Comparison of ENCODE assay signal across 10 mouse cellular contexts in genomic region chr14:121566794-121567201, GRCm38 (mm10).
DNase-seq lines count a peak whose midpoint lies in the region; ATAC-seq lines count a peak whose summit lies in the region.
"Had no signal": no experiment of that assay in that cellular context is flagged by ENCODE, and none has a peak within 500 bp of the region (broad histone marks: within the 10 kb centered on the region; RNA-seq: fewer than 3 reads in every experiment).

No protein-coding gene starts in this region.

- DNase-seq in frontal cortex, postnatal 25 days (ENCODE audit: low spot score in 2 of 2), result no peak
- DNase-seq in limb, embryonic 11.5 days (ENCODE audit: low spot score), result no peak
- peak; percentile 45 for DNase-seq in right cerebral cortex, postnatal 14 days
- no peak for DNase-seq in spleen, postnatal 36 days (ENCODE audit: low spot score in 2 of 2)
- no peak for DNase-seq in urinary bladder, postnatal 25 days (ENCODE audit: low spot score)
- no peak for DNase-seq in cerebellum, adult 11 months
- DNase-seq: kidney, postnatal 25 days had no signal

- peak overlapping the region; percentile 26; the same call in 1 of the 2 replicates for H3K4me2 ChIP-seq in hindbrain, embryonic 12.5 days (replicated peaks)
- H3K4me2 ChIP-seq in limb, embryonic 11.5 days (ENCODE audit: low read depth, severe bottlenecking), result no peak overlapping the region

- 9% methylated on average over 9 of the region's 9 CpGs for WGBS in hindbrain, embryonic 12.5 days
- 50% methylated on average over 9 of the region's 9 CpGs for WGBS in limb, embryonic 11.5 days

- 0 out of 2 replicates have a peak overlapping the region, but pooled peaks have one; percentile 7 for H3K27ac ChIP-seq in hindbrain, embryonic 12.5 days
- no peak overlapping the region for H3K27ac ChIP-seq in limb, embryonic 11.5 days (replicated peaks; ENCODE audit: low read depth, low read length)

- H3K27me3 ChIP-seq in hindbrain, embryonic 12.5 days, result peaks cover 3% of the 10 kb centered on the region; the same call in 1 of the 2 replicates
- no peaks in the 10 kb centered on the region for H3K27me3 ChIP-seq in limb, embryonic 11.5 days (ENCODE audit: control insufficient read depth, insufficient read depth, low read length)

- H3K4me3 ChIP-seq in hindbrain, embryonic 12.5 days, result no peak overlapping the region
- no peak overlapping the region for H3K4me3 ChIP-seq in limb, embryonic 11.5 days (ENCODE audit: low read depth, low read length)
- H3K4me3 ChIP-seq: erythroblast, embryonic 14.5 days had no signal

- ATAC-seq in frontal cortex, adult (ENCODE audit: low TSS enrichment), result peak; percentile 86
- ATAC-seq in hindbrain, embryonic 12.5 days (ENCODE audit: low FRiP score), result peak; percentile 83
- ATAC-seq in limb, embryonic 11.5 days (ENCODE audit: insufficient number of reproducible peaks, low FRiP score, low TSS enrichment, low read depth), result peak; percentile 32; the same call in 1 of the 2 replicates

- peaks cover 29% of the 10 kb centered on the region for H3K4me1 ChIP-seq in hindbrain, embryonic 12.5 days
- H3K4me1 ChIP-seq in limb, embryonic 11.5 days (ENCODE audit: control insufficient read depth, insufficient read depth, low read length), result peaks cover 23% of the 10 kb centered on the region

- H3K9ac ChIP-seq in hindbrain, embryonic 12.5 days, result no peak overlapping the region
- no peak overlapping the region for H3K9ac ChIP-seq in limb, embryonic 11.5 days (ENCODE audit: low read length)

- H3K36me3 ChIP-seq in hindbrain, embryonic 12.5 days, result no peaks in the 10 kb centered on the region
- no peaks in the 10 kb centered on the region for H3K36me3 ChIP-seq in limb, embryonic 11.5 days (ENCODE audit: control insufficient read depth, insufficient read depth, low read length)

- no peaks in the 10 kb centered on the region for H3K9me3 ChIP-seq in hindbrain, embryonic 12.5 days (replicated peaks)
- no peaks in the 10 kb centered on the region for H3K9me3 ChIP-seq in limb, embryonic 11.5 days (ENCODE audit: control insufficient read depth, low read length)

Comparison
In these comparisons a context has a peak if more than half of its experiments do, and no peak if none do; other contexts are left out.
1. ATAC-seq: peak in every context shown above with its lines; median percentile 86 in frontal cortex, adult; 83 in hindbrain, embryonic 12.5 days; 32 in limb, embryonic 11.5 days.